Mouse (Mus musculus) stomach, embryonic 16.5 days (tissue): ENCODE results near the gene March1. TPM values are rescaled to one million over a fixed set of nuclear protein-coding genes. Genes with fewer than 3 reads are reported as not detected.

ENCODE experiments used
- ATAC-seq: fragments of 200-750 bp; cut with Nextera tagmentation; 2 replicates; pipeline ENCODE4 v1.8.0; 2017; ENCODE audit warnings: moderate number of reproducible peaks, moderate TSS enrichment; ENCODE audit not compliant: insufficient read depth, low FRiP score
- H3K27ac ChIP-seq: fragments of 300-500 bp; sonication (generic); 2 replicates; pipeline ENCODE4 v1.5.1; 2014; ENCODE audit warnings: low read length
- H3K27me3 ChIP-seq: fragments of 300-500 bp; sonication (generic); 2 replicates; pipeline ENCODE4 v1.6.1; 2014; ENCODE audit warnings: low read length, control low read depth, mixed read lengths; ENCODE audit not compliant: control insufficient read depth, insufficient read depth
- H3K36me3 ChIP-seq: fragments of 300-500 bp; sonication (generic); 2 replicates; pipeline ENCODE4 v1.6.1; 2014; ENCODE audit warnings: low read length; ENCODE audit not compliant: control insufficient read depth, insufficient read depth
- H3K4me1 ChIP-seq: fragments of 300-500 bp; sonication (generic); 2 replicates; pipeline ENCODE4 v1.6.1; 2014; ENCODE audit warnings: low read length, control low read depth, mixed read lengths; ENCODE audit not compliant: control insufficient read depth, insufficient read depth
- H3K4me2 ChIP-seq: fragments of 300-500 bp; sonication (generic); 2 replicates; pipeline ENCODE4 v1.6.1; 2014; ENCODE audit warnings: low read depth, low read length, mixed read lengths
- H3K4me3 ChIP-seq: fragments of 300-500 bp; sonication (generic); replicated peaks from 2 replicates; pipeline ENCODE4 v1.5.1; 2014; ENCODE audit warnings: mild to moderate bottlenecking, low read length
- H3K9ac ChIP-seq: fragments of 300-500 bp; sonication (generic); 2 replicates; pipeline ENCODE4 v1.6.1; 2014; ENCODE audit warnings: low read length
- H3K9me3 ChIP-seq: fragments of 300-500 bp; sonication (generic); replicated peaks from 2 replicates; pipeline ENCODE4 v1.6.1; 2016; ENCODE audit warnings: low read length, control low read depth; ENCODE audit not compliant: control insufficient read depth
- WGBS: fragments of 180-500 bp; shearing (Covaris S2); extraction: QIAGEN DNeasy Blood & Tissue Kit; methylation state at CpG from one replicate; pipeline ENCODE4 v1.1.7; 2014; 5-methylcytosine and 5-hydroxymethylcytosine counted together
- polyA plus RNA-seq: library from polyadenylated mRNA; unstranded; fragments of >200 nt; fragmentation: Nextera tagmentation; extraction: Ambion mirVana; gene quantifications from 2 replicates; pipeline ENCODE4 v1.2.1, GENCODE M21; 2015

The March1 gene
- polyA plus RNA-seq, 1 experiment from 2014 or later = 1.2 TPM

- Histone ChIP-seq H3K4me1 (no peaks in the 10 kb centered on the region), H3K27ac (no peak overlapping the region), H3K27me3 (no peaks in the 10 kb centered on the region), H3K4me3 (no peak overlapping the region), H3K36me3 (no peaks in the 10 kb centered on the region), H3K9me3 (no peaks in the 10 kb centered on the region), H3K4me2 (no peak overlapping the region), H3K9ac (no peak overlapping the region)
- no peak for ATAC-seq
- WGBS = 81% methylated on average over 2 of the region's 2 CpGs
Measured at GRCm38 (mm10) chr8:65661885-65662284, 44.2 kb downstream of the March1 start.

GRCm38 (mm10) chr8:65665786-65666185 is 48.1 kb downstream of the March1 start:
- Histone ChIP-seq H3K27ac (no peak overlapping the region), H3K9ac (no peak overlapping the region), H3K4me2 (no peak overlapping the region), H3K36me3 (no peaks in the 10 kb centered on the region), H3K4me3 (no peak overlapping the region), H3K4me1 (no peaks in the 10 kb centered on the region), H3K27me3 (no peaks in the 10 kb centered on the region), H3K9me3 (no peaks in the 10 kb centered on the region)
- ATAC-seq = no peak
- 81% methylated on average over 2 of the region's 2 CpGs for WGBS

GRCm38 (mm10) chr8:65743066-65743465 is 125.4 kb downstream of the March1 start:
- Histone ChIP-seq H3K4me3 (no peak overlapping the region), H3K4me1 (no peaks in the 10 kb centered on the region), H3K9ac (no peak overlapping the region), H3K27me3 (no peaks in the 10 kb centered on the region), H3K27ac (no peak overlapping the region), H3K9me3 (no peaks in the 10 kb centered on the region), H3K4me2 (no peak overlapping the region), H3K36me3 (no peaks in the 10 kb centered on the region)
- no peak for ATAC-seq

GRCm38 (mm10) chr8:65775815-65776214 is 158.1 kb downstream of the March1 start:
- H3K4me1 ChIP-seq = no peaks in the 10 kb centered on the region
- H3K36me3 ChIP-seq = no peaks in the 10 kb centered on the region
- H3K27ac ChIP-seq = no peak overlapping the region
- WGBS = 69% methylated on average over 2 of the region's 2 CpGs
- H3K9ac ChIP-seq = no peak overlapping the region
- no peak for ATAC-seq
- no peaks in the 10 kb centered on the region for H3K27me3 ChIP-seq
- no peaks in the 10 kb centered on the region for H3K9me3 ChIP-seq
- no peak overlapping the region for H3K4me2 ChIP-seq
- no peak overlapping the region for H3K4me3 ChIP-seq

GRCm38 (mm10) chr8:65781156-65781555 is 163.5 kb downstream of the March1 start:
- H3K4me1 ChIP-seq = no peaks in the 10 kb centered on the region
- no peaks in the 10 kb centered on the region for H3K36me3 ChIP-seq
- H3K27me3 ChIP-seq = no peaks in the 10 kb centered on the region
- no peaks in the 10 kb centered on the region for H3K9me3 ChIP-seq
- ATAC-seq = no peak
- H3K4me3 ChIP-seq = no peak overlapping the region
- no peak overlapping the region for H3K9ac ChIP-seq
- no peak overlapping the region for H3K4me2 ChIP-seq
- no peak overlapping the region for H3K27ac ChIP-seq
- 70% methylated on average over 5 of the region's 5 CpGs for WGBS

GRCm38 (mm10) chr8:65812971-65813370 is 195.3 kb downstream of the March1 start:
- Histone ChIP-seq H3K4me2 (no peak overlapping the region), H3K36me3 (no peaks in the 10 kb centered on the region), H3K27ac (no peak overlapping the region), H3K9me3 (no peaks in the 10 kb centered on the region), H3K4me3 (no peak overlapping the region), H3K27me3 (no peaks in the 10 kb centered on the region), H3K9ac (no peak overlapping the region), H3K4me1 (no peaks in the 10 kb centered on the region)
- ATAC-seq = no peak
- 84% methylated on average over 2 of the region's 2 CpGs for WGBS

- H3K36me3 ChIP-seq = no peaks in the 10 kb centered on the region
- H3K9ac ChIP-seq = no peak overlapping the region
- no peak overlapping the region for H3K4me2 ChIP-seq
- H3K4me3 ChIP-seq = no peak overlapping the region
- WGBS = 64% methylated on average over 3 of the region's 3 CpGs
- H3K4me1 ChIP-seq = no peaks in the 10 kb centered on the region
- H3K9me3 ChIP-seq = no peaks in the 10 kb centered on the region
- H3K27ac ChIP-seq = no peak overlapping the region
- no peak for ATAC-seq
- H3K27me3 ChIP-seq = no peaks in the 10 kb centered on the region
Measured at GRCm38 (mm10) chr8:65922294-65923019, 304.8 kb downstream of the March1 start.

GRCm38 (mm10) chr8:65956948-65957347 is 339.2 kb downstream of the March1 start:
- Histone ChIP-seq H3K27me3 (no peaks in the 10 kb centered on the region), H3K36me3 (no peaks in the 10 kb centered on the region), H3K9me3 (no peaks in the 10 kb centered on the region), H3K4me3 (no peak overlapping the region), H3K9ac (no peak overlapping the region), H3K4me2 (no peak overlapping the region), H3K27ac (no peak overlapping the region), H3K4me1 (no peaks in the 10 kb centered on the region)
- no peak for ATAC-seq
- WGBS = 23% methylated on average over 5 of the region's 5 CpGs

- Histone ChIP-seq H3K27ac (no peak overlapping the region), H3K4me1 (no peaks in the 10 kb centered on the region), H3K9ac (no peak overlapping the region), H3K9me3 (no peaks in the 10 kb centered on the region), H3K4me2 (no peak overlapping the region), H3K27me3 (no peaks in the 10 kb centered on the region), H3K36me3 (no peaks in the 10 kb centered on the region), H3K4me3 (no peak overlapping the region)
- ATAC-seq = no peak
Measured at GRCm38 (mm10) chr8:65957492-65957891, 339.8 kb downstream of the March1 start.
